Mouse (Mus musculus) hindbrain, postnatal 0 days (tissue): Measurements from ENCODE around the gene Prmt8. TPM values are rescaled to one million over a fixed set of nuclear protein-coding genes. Genes with fewer than 3 reads are reported as not detected.

ENCODE experiments used
- ATAC-seq: fragments of 200-750 bp; cut with Nextera tagmentation; 2 replicates; pipeline ENCODE4 v1.8.0; 2017; ENCODE audit warnings: mild to moderate bottlenecking, moderate TSS enrichment, moderate library complexity
- DNase-seq: peaks from one replicate; pipeline ENCODE4 v3.0.0-alpha.2; 2015; ENCODE audit warnings: low spot score
- H3K27ac ChIP-seq: fragments of 300-500 bp; sonication (generic); 2 replicates; pipeline ENCODE4 v1.5.1; 2014; ENCODE audit warnings: mild to moderate bottlenecking
- H3K27me3 ChIP-seq: fragments of 300-500 bp; sonication (generic); 2 replicates; pipeline ENCODE4 v1.6.1; 2014; ENCODE audit warnings: low read length, mixed read lengths; ENCODE audit not compliant: insufficient read depth
- H3K36me3 ChIP-seq: fragments of 300-500 bp; sonication (generic); 2 replicates; pipeline ENCODE4 v1.6.1; 2014; ENCODE audit warnings: low read length, mixed read lengths; ENCODE audit not compliant: insufficient read depth
- H3K4me1 ChIP-seq: fragments of 300-500 bp; sonication (generic); 2 replicates; pipeline ENCODE4 v1.6.1; 2014; ENCODE audit warnings: antibody characterized with exemption, low read length, mixed read lengths; ENCODE audit not compliant: insufficient read depth
- H3K4me2 ChIP-seq: fragments of 300-500 bp; sonication (generic); 2 replicates; pipeline ENCODE4 v1.6.1; 2014; ENCODE audit warnings: low read depth, mild to moderate bottlenecking, low read length, moderate library complexity, mixed read lengths
- H3K4me3 ChIP-seq: fragments of 300-500 bp; sonication (generic); 2 replicates; pipeline ENCODE4 v1.5.1; 2014; ENCODE audit warnings: low read length
- H3K9ac ChIP-seq: fragments of 300-500 bp; sonication (generic); replicated peaks from 2 replicates; pipeline ENCODE4 v1.6.1; 2014; ENCODE audit warnings: mild to moderate bottlenecking, low read length, moderate library complexity, mixed read lengths
- H3K9me3 ChIP-seq: fragments of 300-500 bp; sonication (generic); 2 replicates; pipeline ENCODE4 v1.6.1; 2016; ENCODE audit warnings: low read length, mixed read lengths
- CTCF ChIP-seq: IDR thresholded peaks from 2 replicates; pipeline ENCODE4 v1.5.1; 2016; ENCODE audit warnings: antibody characterized with exemption, control low read depth, low read depth
- WGBS: fragments of 180-500 bp; shearing (Covaris S2); extraction: QIAGEN DNeasy Blood & Tissue Kit; methylation state at CpG from one replicate; pipeline ENCODE4 v1.1.7; 2014; 5-methylcytosine and 5-hydroxymethylcytosine counted together
- polyA plus RNA-seq: library from polyadenylated mRNA; unstranded; fragments of >200 nt; fragmentation: Nextera tagmentation; extraction: Ambion mirVana; gene quantifications from 2 replicates; pipeline ENCODE4 v1.2.1, GENCODE M21; 2015
- total RNA-seq: library from RNA; depleted of rRNA; stranded (reverse); fragments of >200 nt; gene quantifications from 2 replicates; pipeline ENCODE4 v1.2.3, GENCODE M21; 2014

Gene Prmt8
- total and polyA plus RNA-seq, 2 experiments from 2014 or later: 28.7 to 35.5 TPM

DNA sequence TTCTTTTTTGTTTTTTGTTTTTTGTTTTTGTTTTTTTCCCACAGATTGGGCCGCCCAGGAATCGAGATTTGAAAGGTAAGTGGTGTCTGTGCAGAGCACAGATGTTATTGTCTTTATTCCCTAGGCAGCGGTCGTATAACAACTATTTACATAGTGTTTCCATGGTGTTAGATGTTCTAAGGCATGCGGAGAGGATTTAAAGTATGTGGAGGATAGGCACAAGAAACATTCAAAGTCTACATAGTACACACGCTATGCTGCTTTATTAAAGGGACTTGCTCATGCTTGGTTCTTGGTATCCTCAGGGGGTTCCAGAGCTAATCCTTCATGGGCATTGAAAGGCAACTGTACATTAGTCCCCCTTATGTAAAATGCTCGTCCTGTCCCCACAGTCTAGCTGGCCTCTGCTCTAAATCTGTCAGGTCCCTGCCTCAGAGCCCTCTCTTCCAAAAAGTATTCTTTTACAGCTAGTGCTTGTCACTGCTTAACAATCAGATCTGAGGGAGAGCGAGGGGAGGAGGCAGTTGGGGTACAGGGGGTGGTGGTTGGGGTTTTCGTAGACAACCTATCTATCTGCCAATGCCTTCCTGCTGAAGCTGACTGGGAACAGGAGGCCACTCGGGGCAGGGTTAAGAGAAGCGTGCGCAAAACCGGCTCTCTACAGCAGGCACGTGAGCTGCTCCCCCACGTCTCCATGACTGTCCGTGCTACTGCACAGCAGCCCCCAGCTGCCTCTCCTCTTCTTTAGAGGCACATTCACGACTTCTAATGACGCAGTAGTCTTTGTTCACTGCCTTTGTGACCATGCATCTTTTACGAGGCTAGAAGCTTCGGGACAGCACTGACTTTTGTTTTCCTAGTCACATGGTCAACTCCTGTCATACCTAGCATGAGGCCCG, 51.8 kb downstream of the Prmt8 start:
- peak; percentile 42 for DNase-seq
- Histone ChIP-seq H3K9me3 (no peaks in the 10 kb centered on the region), H3K4me2 (peak overlapping the region; percentile 24; the same call in 1 of the 2 replicates), H3K27me3 (no peaks in the 10 kb centered on the region), H3K36me3 (no peaks in the 10 kb centered on the region), H3K27ac (no peak overlapping the region), H3K9ac (no peak overlapping the region), H3K4me3 (no peak overlapping the region), H3K4me1 (no peaks in the 10 kb centered on the region)
- WGBS: 11% methylated on average over 21 of the region's 21 CpGs
- TF ChIP-seq CTCF: no peak
- peak; percentile 42 for ATAC-seq

DNA sequence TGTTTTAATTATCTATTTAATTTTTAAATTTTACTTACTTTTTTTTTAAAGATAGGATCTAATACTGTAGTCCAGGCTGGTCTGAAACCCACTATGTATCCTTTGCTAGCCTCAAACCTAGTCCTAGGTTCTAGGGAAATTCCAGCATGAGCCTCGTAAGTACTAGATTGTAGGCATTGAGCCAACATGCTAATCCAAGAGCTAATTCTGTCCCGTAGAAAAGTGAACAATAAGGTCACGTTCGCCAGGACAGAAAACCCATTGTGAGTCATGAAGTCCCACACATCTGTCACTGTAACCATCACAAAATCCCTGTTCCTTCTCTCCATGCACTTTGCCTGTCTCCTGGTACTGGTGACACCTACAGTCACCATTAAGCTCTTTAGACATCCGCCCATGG, 53.8 kb downstream of the Prmt8 start:
- ATAC-seq: no peak
- no peak overlapping the region for H3K4me2 ChIP-seq
- 47% methylated on average over 5 of the region's 5 CpGs for WGBS
- H3K4me1 ChIP-seq: no peaks in the 10 kb centered on the region
- TF ChIP-seq CTCF: no peak
- H3K4me3 ChIP-seq: no peak overlapping the region
- no peak overlapping the region for H3K9ac ChIP-seq
- no peaks in the 10 kb centered on the region for H3K27me3 ChIP-seq
- no peaks in the 10 kb centered on the region for H3K9me3 ChIP-seq
- H3K36me3 ChIP-seq: no peaks in the 10 kb centered on the region
- no peak overlapping the region for H3K27ac ChIP-seq
- DNase-seq: no peak

DNA sequence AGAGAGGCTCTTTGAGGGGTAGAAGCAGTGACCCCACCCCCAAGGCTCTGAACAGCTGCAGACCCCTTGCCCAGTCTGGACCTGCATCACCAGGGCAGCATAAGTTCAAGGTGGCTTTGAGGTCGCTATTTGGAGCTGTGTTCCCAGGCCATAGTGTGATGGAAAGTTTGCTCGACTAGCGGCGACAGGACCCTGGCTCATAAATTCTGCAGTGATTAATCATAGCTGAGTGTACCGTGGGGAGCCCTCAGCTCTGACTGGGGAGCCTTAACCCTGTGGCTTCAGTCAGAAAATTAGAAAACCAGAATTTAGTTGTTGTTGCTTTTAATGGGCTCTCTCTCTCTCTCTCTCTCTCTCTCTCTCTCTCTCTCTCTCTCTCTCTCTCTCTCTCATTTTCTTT, 54.4 kb downstream of the Prmt8 start:
- Histone ChIP-seq H3K4me2 (no peak overlapping the region), H3K36me3 (no peaks in the 10 kb centered on the region), H3K27ac (no peak overlapping the region), H3K9me3 (no peaks in the 10 kb centered on the region), H3K9ac (no peak overlapping the region), H3K4me3 (no peak overlapping the region), H3K27me3 (no peaks in the 10 kb centered on the region), H3K4me1 (no peaks in the 10 kb centered on the region)
- TF ChIP-seq CTCF: no peak
- DNase-seq (no peak), ATAC-seq (no peak)
- WGBS: 64% methylated on average over 5 of the region's 5 CpGs

- ATAC-seq (peak; percentile 56; the same call in 1 of the 2 replicates), DNase-seq (no peak)
- no peaks in the 10 kb centered on the region for H3K9me3 ChIP-seq
- no peak overlapping the region for H3K4me2 ChIP-seq
- no peak for TF ChIP-seq CTCF
- no peaks in the 10 kb centered on the region for H3K27me3 ChIP-seq
- no peak overlapping the region for H3K4me3 ChIP-seq
- no peak overlapping the region for H3K9ac ChIP-seq
- H3K27ac ChIP-seq: no peak overlapping the region
- peaks cover 7% of the 10 kb centered on the region; the same call in 1 of the 2 replicates for H3K4me1 ChIP-seq
- WGBS: 56% methylated on average over 1 of the region's 1 CpGs
- no peaks in the 10 kb centered on the region for H3K36me3 ChIP-seq
Measured at GRCm38 (mm10) chr6:127708218-127708628, 61.0 kb downstream of the Prmt8 start.

DNA sequence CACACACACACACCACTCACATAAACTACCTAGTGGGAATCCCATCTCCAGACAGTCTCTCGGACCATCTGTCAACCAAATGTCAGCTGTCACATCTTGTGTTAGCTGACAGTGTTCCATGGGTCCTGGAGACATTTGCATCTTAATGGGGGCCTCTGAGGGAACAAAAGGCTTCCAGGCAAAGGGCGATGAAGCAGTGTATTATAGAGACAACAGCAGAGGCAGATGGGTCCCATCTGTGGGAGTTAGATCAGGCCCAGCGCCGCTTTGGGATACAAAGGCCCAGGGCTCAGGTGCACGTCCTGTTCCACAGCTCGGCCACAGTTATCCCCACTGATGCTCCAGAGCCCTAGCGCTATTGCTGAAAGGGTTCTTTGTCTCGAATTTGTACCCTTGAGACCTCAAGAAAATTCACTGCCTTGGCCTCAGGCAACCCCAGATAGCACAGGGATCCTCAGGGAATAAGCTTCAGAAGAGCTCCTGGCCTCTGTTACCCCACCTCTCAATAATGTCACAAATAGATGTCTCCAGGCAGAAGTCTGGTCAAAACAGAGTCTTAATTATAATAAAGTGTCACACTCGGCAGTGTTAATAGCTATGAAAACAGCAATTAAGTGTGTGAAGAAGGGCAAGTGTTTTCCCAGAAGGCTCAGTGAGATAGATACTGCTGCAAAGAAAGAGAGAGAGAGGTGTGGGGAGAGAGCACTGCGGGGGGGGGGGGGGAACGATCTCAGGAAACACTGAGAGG, 68.1 kb downstream of the Prmt8 start:
- H3K27me3 ChIP-seq: no peaks in the 10 kb centered on the region
- H3K9ac ChIP-seq: no peak overlapping the region
- peaks cover 7% of the 10 kb centered on the region; the same call in 1 of the 2 replicates for H3K4me1 ChIP-seq
- ATAC-seq (peak; percentile 89), DNase-seq (peak; percentile 85)
- WGBS: 21% methylated on average over 9 of the region's 11 CpGs
- H3K4me3 ChIP-seq: no peak overlapping the region
- TF ChIP-seq CTCF: no peak
- peak overlapping the region; percentile 60; the same call in 1 of the 2 replicates for H3K27ac ChIP-seq
- no peaks in the 10 kb centered on the region for H3K9me3 ChIP-seq
- no peaks in the 10 kb centered on the region; the same call in 1 of the 2 replicates for H3K36me3 ChIP-seq
- no peak overlapping the region for H3K4me2 ChIP-seq

- ATAC-seq (no peak), DNase-seq (no peak)
- TF ChIP-seq CTCF: no peak
- H3K4me2 ChIP-seq: no peak overlapping the region
- no peaks in the 10 kb centered on the region; the same call in 1 of the 2 replicates for H3K36me3 ChIP-seq
- 89% methylated on average over 7 of the region's 7 CpGs for WGBS
- no peaks in the 10 kb centered on the region for H3K4me1 ChIP-seq
- no peaks in the 10 kb centered on the region for H3K9me3 ChIP-seq
- H3K27ac ChIP-seq: no peak overlapping the region
- H3K27me3 ChIP-seq: no peaks in the 10 kb centered on the region
- no peak overlapping the region for H3K4me3 ChIP-seq
- no peak overlapping the region for H3K9ac ChIP-seq
Measured at GRCm38 (mm10) chr6:127693681-127694080, 75.6 kb downstream of the Prmt8 start.
